Mouse (Mus musculus) gastrocnemius, adult 2 months (tissue): ENCODE results near the gene Rarb. TPM values are rescaled to one million over a fixed set of nuclear protein-coding genes. Genes with fewer than 3 reads are reported as not detected.

Experiments used
- DNase-seq: peaks from one replicate; pipeline ENCODE4 v3.0.0; 2022
- H3K27ac ChIP-seq: fragments of 200-600 bp; 2 replicates; pipeline ENCODE4 v1.8.1; 2022; ENCODE audit warnings: mild to moderate bottlenecking
- H3K4me3 ChIP-seq: fragments of 200-600 bp; 2 replicates; pipeline ENCODE4 v1.8.1; 2022; ENCODE audit warnings: mild to moderate bottlenecking, moderate library complexity
- CTCF ChIP-seq: fragments of 200-600 bp; IDR thresholded peaks from 2 replicates; pipeline ENCODE4 v1.8.1; 2022; ENCODE audit warnings: antibody characterized with exemption, mild to moderate bottlenecking, moderate library complexity
- intact Hi-C: fragments of 180-260 bp; cut with DNase I; formaldehyde crosslinking; loops from one replicate; pipeline ENCODE4 v1.15.1; 2025
- total RNA-seq, 2 experiments: library from RNA; stranded (reverse); gene quantifications; 2 replicates each; pipeline ENCODE4 v1.2.3; 2021

The Rarb gene
- total RNA-seq, 2 experiments from 2014 or later = 12.9 to 13.1 TPM

GRCm38 (mm10) chr14:16604469-16605064, 214.4 kb downstream of the Rarb start:
- DNase-seq = no peak
- no peak overlapping the region for H3K27ac ChIP-seq
- intact Hi-C loops = no loop called here
- no peak for TF ChIP-seq CTCF
- no peak overlapping the region for H3K4me3 ChIP-seq

- intact Hi-C loops = no loop called here
- DNase-seq = peak; percentile 22
- no peak for TF ChIP-seq CTCF
Measured at GRCm38 (mm10) chr14:16603040-16603590, 215.8 kb downstream of the Rarb start.

GRCm38 (mm10) chr14:16599224-16599623, 219.7 kb downstream of the Rarb start:
- no peak for DNase-seq
- intact Hi-C loops = no loop called here
- Histone ChIP-seq H3K27ac (no peak overlapping the region), H3K4me3 (no peak overlapping the region)
- TF ChIP-seq CTCF = no peak

More at GRCm38 (mm10) chr14:16603040-16603590, 215.8 kb downstream of the Rarb start:
- Histone ChIP-seq H3K4me3 (no peak overlapping the region), H3K27ac (no peak overlapping the region)

- H3K27ac ChIP-seq = no peak overlapping the region
- DNase-seq = no peak
- intact Hi-C loops = no loop called here
- TF ChIP-seq CTCF = no peak
- H3K4me3 ChIP-seq = no peak overlapping the region
Measured at GRCm38 (mm10) chr14:16598074-16598501, 220.9 kb downstream of the Rarb start.

- TF ChIP-seq CTCF = no peak
- no peak for DNase-seq
- Histone ChIP-seq H3K4me3 (no peak overlapping the region), H3K27ac (no peak overlapping the region)
- intact Hi-C loops = no loop called here
Measured at GRCm38 (mm10) chr14:16589139-16589538, 229.8 kb downstream of the Rarb start.

GRCm38 (mm10) chr14:16578100-16578499, 240.9 kb downstream of the Rarb start:
- no peak for TF ChIP-seq CTCF
- no peak overlapping the region for H3K4me3 ChIP-seq
- intact Hi-C loops = loop anchor here (5.0 kb wide), 2 partner anchors 59 to 146 kb away; no protein-coding TSS in a partner anchor
- no peak overlapping the region for H3K27ac ChIP-seq
- no peak for DNase-seq

GRCm38 (mm10) chr14:16577049-16577448, 241.9 kb downstream of the Rarb start:
- intact Hi-C loops = loop anchor here (5.0 kb wide), 2 partner anchors 60 to 145 kb away; no protein-coding TSS in a partner anchor
- no peak for DNase-seq
- TF ChIP-seq CTCF = peak; percentile 32; the same call in 1 of the 2 replicates
- H3K27ac ChIP-seq = no peak overlapping the region
- no peak overlapping the region for H3K4me3 ChIP-seq

- intact Hi-C loops = loop anchor here (5.0 kb wide), 2 partner anchors 62 to 143 kb away; no protein-coding TSS in a partner anchor
- peak; percentile 89 for DNase-seq
- H3K4me3 ChIP-seq = peak overlapping the region; percentile 78
- H3K27ac ChIP-seq = peak overlapping the region; percentile 94
- TF ChIP-seq CTCF = peak; percentile 9; the same call in 1 of the 2 replicates
Measured at GRCm38 (mm10) chr14:16574925-16575721, 243.8 kb downstream of the Rarb start.

GRCm38 (mm10) chr14:16573475-16574171, 245.3 kb downstream of the Rarb start:
- H3K27ac ChIP-seq = peak overlapping the region; percentile 94
- DNase-seq = no peak
- no peak for TF ChIP-seq CTCF
- H3K4me3 ChIP-seq = peak overlapping the region; percentile 78
- intact Hi-C loops = no loop called here

GRCm38 (mm10) chr14:16572755-16573340, 246.1 kb downstream of the Rarb start:
- no peak for TF ChIP-seq CTCF
- H3K4me3 ChIP-seq = peak overlapping the region; percentile 78
- intact Hi-C loops = no loop called here
- H3K27ac ChIP-seq = peak overlapping the region; percentile 94
- DNase-seq = no peak

GRCm38 (mm10) chr14:16569506-16570001, 249.4 kb downstream of the Rarb start:
- intact Hi-C loops = no loop called here
- Histone ChIP-seq H3K4me3 (no peak overlapping the region), H3K27ac (no peak overlapping the region)
- no peak for DNase-seq
- no peak for TF ChIP-seq CTCF

GRCm38 (mm10) chr14:16566920-16567319, 252.0 kb downstream of the Rarb start:
- no peak overlapping the region for H3K4me3 ChIP-seq
- TF ChIP-seq CTCF = no peak
- DNase-seq = no peak
- no peak overlapping the region for H3K27ac ChIP-seq
- intact Hi-C loops = no loop called here
